Mouse (Mus musculus): ENCODE measurements around the gene Cd55.
"Not testable (repeated sequence)": the region's sequence is repeated elsewhere in the genome, so short reads cannot be mapped to it uniquely, and the experiment has no call there.

Gene Cd55

DNA sequence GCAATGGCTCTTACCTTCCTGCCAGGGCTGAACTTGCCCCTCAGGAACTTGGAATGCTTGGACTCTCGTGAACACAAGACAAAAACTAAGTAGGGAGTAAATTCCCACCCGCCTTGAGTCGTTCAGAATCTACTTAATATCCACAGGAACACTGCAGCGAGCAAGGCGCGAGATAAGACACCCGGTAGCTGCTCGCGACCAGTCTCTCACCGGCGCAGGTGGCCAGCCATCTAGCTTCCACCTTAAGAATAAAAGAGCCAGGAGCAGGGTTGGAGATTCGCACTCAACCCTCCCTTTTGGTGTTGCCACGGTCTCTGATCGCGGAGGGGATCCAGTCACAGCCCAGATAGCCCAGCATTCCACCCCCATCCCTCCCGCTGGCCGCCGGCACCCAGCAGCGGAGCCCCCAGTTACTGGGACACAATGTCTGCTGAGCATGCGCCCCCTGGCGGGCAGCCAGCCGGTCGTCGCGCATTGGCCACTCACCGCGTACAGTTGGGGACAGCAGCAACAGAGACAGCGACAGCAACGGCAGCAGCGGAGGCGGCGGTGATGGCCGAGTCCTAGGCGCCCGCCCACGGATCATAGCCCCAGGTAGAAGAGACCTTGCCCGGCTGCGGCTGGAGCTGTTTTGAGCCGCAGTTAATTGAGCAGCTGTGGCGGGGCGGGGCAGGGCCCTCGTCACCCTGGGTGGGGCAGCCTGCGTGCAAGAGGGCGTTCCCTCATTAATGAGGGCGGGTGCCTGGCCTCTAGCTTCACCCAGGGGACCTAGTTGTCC is at the start of gene Cd55:
Gene Cd55, minus strand, starts transcription at position 661 of the 778 bp plus-strand sequence.
- peak; percentile 93 for DNase-seq

DNA sequence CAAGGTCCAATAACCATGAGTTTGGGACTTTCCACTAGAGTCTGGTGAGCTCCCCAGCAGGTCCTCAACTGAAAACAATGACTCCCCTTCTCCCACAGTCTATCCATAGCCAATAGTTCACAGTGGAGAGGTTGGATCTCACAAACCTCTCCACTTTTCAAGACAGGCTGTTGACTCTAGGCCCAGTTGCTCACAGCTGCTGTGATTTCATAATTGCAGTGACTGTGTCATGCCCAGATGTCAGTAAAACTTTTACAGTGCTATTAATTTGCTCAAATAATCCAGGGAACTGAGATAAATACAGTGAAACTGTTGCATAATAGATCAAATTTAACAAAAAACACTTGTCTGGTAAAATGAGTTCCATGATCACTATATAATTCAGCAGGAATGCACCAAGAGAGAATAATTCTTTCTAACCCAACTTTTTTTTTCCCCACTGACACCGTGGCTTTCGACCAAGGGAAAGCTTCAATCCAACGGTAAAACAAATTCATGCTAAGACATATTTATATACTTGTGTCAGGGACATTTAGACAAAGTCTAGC is 49.4 kb upstream of the Cd55 start:
- DNase-seq = no peak

DNA sequence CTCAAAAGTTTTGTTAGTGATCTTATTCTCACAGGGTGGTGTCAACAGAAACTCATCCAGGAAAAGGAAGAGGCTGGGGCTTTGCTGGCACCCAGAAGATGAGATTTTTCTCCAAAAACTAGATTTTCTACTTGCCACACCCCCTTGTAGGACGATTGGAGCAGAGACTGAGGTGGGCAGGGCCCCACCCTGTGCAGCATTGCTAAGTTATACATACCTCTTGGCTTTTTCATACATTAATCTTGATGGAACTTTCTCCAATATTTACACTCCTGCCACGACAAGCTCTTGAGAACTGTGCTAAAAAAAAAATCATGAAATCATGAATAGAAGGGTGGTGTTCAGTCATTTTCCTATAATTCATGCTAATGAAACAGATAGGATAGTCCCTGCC is 46.4 kb upstream of the Cd55 start:
- DNase-seq = no peak

DNA sequence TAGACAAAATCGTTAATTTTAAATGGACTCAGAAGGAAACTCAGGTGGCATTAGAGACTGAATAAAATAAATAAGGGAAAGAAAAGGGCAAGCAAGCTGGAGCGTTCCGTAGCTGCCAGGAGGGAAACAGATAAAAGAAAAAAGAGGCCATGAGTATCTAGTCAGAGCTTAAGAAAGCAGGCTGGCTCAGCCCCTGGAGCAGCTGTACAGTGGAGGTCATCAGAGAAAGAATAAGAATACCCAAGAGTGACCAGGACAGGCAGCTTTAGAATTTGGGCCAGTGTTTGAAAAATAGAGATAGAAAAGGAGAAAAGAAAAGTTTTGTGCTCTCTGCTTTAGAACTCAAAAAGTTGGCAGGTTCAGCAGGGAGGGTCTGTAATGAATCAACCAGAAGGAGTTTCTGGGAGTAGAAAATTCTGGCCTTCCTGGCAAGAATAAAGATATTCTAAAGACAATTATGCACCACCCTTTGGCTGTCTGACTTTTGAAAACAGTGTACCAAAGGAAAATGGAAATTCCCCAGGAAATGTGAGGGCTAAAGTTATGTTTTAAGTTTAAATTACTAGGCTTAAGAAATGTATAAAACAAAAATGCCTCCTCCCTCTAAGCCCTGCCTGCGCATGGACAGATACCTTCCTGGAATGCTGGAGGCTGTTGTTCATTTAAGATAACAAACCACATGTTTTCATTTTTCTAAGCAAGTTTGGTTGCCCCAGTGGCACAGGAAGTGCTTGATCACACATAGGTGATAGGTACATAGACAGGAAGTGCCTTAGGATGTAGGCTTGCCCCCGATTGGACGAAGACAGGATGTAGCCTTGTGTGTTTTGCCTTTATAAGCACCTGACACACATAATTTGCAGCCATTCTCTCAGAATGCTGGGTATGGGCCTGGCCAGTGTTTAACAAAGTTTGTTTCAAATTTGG is 45.7 kb upstream of the Cd55 start:
- no peak for DNase-seq

DNA sequence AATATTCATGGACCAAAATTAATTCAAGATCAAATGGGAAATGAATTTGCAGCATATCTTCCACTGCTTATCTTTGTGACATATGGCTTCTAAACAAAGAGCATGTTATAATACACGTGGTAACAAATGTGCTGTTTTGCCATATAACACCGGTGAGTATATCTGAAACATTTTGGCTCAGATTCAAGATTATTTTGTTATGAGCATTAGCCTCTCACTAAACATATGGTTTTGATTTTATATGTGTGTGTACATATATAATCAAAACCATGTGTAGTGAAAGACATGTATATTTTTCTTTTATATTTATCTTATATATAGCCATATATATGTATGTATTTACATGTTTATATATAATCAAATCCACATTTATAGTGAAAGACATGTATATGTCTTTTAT is 44.9 kb upstream of the Cd55 start:
- DNase-seq = no peak

DNA sequence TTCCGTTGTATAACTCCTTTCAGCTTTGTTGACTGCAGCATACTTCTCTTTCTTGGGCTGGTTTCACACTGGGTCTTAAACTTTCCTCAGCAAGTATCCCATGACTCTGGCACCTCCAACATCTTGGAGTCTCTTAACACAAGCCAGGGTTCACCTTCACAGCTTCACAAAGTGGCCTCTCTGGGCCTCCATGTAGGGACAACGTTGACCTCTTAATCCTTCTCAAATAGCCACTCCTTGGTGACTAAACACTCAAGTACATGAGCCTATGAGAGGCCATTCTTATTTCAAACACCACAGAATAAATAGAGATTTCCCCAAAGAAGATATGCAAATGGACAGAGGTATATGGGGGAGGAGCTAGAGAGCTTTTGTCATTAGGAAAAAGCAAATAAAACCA is 37.4 kb upstream of the Cd55 start:
- no peak for DNase-seq

DNA sequence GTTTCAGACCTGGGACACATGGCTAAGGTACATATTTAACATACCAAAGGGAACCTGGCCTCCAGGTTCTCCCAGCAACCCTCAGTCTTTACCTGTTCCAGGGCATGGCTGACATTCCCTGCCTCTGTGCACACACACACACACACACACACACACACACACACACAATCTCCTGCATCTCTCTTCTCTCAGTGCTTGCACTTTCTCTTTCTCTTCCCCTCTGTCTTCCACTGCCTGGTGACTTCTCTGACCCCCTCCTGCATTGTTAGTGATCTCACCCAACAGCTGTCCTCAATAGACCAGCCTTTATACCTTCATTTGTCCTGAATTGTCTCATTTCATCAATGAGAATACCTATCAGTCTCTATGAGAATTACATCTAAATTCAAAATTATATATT is 35.8 kb upstream of the Cd55 start:
- no peak for DNase-seq

DNA sequence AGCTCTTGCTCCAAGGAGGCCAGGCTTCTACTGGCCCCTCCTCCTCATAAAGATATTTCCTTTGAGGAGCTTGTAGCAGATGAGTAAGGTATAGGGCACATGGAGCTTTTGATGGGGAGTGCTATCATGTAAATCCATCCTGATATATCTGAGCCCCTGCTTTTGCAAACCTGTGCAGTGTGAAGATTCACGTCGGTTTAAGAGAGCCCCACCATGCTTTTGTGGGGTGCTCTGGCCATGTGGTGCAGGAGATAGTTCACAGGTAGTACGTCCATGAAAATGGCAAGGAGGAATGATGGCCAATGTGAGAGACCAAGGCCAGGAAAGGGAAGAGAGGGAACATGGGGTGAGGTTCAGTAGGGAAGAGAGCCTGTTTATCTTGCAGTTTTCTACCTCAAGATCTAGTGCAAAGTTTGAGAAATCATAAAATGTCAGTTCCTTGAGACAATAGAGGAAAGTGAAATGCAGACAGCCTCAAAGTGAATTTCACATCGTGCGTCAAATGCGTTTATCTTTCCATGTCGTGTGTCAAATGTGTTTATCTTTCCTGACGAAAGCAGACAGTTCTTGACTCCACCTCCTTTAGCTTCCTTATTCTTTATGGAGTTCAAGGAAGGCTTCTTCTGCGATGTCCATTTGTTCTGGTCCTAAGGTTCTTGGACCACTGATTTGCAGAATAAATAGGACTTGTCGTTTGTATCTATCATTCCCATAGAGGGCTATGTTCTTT is 24.4 kb upstream of the Cd55 start:
- DNase-seq = no peak

DNA sequence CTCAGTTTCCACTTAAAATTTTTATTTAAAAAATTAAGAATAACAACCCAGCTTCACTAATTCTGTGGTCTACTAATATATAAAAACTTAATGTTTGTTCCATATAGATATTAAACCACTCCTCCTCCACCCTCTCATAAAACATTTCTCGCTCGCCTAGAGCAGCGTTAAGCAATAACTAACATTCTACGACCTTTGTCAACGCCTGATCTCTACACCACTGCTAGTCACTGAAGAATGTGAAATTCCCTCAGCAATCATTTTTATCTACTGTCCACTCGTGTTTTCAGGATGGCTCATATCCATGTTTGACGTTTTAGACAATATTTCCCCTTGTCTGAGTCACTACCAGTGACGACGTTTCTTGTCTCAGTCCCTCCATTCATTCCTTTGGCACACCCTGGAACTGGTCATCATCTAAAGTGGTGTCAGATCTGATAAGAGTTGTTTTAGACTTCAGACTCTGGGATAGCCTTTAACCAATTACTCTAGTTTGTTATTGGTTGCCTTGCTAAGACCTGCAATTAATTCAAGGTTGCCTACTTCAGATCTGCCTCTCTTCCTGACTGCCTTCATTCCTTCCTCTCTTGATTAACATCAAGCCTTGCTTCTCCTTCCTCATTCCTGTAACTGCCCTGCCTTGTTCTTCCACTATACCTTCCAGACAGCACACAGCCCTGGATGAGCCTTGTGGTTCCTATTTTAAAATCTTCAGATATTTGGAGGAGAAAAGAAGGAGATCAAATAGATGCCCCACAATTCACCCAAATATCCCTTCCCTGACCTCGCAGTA is 23.5 kb upstream of the Cd55 start:
- DNase-seq = no peak

DNA sequence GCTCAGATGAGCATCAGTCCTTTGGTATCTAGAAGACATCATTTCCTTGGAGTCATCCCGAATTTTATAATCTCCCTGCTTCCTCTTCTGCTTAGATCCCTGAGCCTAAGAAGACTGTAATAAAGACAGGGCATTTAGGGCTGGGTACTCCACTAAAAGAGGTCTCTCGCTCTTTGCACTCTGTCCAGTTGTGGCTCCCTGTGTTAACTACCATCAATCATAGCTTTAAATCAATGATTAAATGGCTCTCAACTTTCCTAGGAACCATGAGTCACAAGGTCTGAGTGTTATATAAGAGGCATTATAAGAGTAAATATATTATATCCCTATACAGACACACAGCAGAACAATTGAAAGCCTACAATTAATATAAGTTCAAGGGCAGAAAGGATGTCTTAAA is 22.8 kb upstream of the Cd55 start:
- no peak for DNase-seq

DNA sequence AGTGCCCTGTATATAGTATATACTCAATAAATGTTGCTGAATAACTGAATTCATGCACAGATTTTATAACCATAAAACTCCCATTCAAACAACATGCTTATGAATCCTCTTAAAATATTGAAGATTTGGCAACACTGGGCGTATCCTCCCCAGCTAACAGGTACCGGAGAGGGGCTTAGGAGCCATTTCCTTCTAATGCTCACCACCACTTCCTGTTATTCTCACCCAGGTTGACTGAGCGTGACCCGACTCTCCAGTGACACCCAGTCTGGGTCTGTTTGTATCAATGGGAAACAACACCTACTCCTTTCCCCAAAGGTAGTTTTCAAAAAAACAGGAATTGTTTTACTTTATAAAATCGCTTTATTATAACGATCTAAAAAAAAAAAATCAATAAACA is 12.4 kb upstream of the Cd55 start:
- DNase-seq = no peak

DNA sequence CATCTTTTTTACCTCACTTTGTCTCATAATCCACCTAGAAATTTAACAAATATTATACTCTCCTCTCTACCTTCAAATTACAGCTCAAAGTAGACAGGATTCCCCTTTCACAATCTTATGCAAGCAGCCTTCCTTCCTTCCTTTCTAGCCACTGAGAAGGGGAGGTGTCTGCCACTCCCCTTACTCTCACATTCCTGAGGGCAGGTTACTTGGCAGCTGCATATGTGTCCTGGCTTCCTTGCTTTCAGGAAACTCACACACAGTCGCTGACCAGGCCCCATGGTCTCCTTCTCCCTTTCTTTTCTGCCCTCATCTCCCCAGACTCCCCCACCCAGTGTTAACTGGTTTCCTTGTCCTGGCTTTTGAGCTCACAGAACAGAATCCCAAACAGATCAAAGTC is 11.7 kb upstream of the Cd55 start:
- no peak for DNase-seq

DNA sequence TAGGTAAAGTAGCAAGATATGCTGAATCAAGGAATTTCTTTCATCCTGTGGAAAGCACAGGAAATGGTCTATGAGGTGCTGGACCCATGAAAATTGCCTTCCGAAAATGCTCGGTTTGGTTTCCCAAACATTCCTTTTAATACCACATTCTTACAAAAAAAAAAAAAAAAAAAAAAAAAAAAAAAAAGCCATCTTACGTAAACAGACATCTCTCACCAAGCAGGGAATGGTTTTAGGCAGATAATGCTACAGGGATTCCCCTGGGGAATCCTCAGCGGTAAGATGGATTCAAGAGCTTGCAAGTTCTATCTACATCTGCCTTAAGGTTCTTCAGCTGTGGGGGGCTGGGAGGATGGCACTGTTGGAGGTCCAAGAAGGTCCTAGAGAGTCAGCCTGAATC is 7.5 kb upstream of the Cd55 start:
- no peak for DNase-seq

DNA sequence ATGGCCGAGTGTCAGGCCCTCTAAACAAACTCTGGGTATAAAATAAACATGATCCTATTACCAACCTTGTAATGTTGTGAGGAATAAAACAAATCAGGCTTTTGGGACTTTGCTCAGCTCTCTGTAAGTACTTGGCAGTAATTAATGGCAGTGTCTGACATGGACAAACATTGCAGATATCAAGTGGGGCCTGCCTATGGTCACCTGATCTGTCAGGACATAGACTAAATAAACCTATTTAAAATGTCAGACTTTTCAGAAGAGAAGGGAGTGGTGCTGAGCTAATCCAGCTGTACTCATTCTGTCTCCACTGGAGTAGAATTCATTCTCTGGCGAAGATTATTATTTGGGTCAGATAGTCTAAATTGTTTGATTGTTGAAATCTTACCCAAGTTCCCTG is 4.9 kb upstream of the Cd55 start:
- DNase-seq = no peak

DNA sequence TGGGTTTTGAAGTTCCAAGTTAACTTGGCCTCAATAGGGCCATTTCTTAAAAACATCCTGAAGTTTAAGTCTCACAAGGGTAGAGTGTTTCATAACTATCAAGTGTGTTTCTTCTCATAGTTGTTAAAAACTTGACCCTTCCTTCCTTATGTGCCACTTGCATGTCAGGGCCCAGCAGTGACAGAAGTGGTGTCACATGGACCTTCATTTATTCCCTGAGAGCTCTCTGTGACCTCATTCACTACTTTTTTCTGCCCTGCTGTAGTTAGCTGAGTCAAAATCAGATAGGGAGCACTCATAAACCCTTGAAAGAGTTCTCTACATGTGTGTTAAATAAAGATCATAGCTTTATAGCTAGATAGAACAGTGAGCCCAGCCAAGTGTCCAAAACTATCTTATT is 1.6 kb upstream of the Cd55 start:
- no peak for DNase-seq

DNA sequence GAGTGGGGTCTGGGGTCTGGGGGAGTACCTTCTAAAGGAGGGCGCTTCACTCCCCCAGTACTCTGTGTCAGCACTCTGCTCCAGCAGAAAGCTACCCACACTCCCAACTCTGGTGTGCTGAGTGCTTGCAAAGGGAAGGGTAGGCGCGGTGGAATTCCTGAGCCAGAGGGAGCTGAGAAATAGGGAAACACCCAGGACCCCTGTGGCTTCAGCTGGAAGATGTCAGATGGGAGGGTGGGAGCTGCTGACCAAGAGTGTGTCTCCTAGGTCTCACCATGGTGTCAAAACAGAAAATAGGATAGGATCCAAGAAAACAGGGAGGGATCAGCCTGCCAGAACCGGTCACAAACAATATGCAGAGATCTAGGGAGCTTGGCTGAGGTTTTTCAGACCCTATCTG is 323 bp upstream of the Cd55 start:
- no peak for DNase-seq

DNA sequence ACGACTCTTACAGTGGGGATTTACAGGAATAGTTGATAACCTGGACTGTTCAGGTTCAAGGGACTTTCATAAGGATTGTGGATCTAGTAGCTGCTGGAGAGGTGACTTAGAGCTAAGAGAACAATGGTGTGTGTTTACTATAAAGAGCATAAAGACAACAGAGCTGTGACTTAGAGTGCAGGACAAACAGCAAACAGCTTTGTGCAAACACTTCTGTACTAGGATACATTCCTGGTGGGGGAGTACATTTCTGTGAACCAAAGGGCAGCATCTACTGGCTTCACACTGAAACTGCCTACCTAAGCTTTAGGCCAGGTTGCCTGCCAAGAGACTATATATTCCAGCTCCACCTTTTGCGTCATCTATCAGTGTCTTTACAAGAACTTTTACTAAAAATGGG is 7.4 kb downstream of the Cd55 start:
- no peak for DNase-seq

DNA sequence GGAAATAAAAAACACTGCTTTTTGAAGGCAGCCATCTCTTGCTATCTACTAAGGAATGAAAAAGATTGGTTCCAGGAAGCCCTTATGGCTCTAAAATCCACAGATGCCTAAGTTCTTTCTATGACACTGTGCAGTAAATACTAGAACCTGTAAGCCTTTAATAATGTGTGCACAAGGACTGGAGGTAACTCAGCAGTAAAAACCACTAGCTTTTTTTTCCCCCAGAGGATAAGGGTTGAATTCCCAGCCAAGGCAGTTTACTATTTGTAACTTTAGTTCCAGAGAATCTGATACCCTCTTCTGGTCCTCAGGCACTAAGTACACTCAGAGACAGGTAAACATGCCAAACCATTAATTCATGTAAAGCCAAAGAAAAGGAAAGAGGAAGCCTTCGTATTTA is 19.6 kb downstream of the Cd55 start:
- DNase-seq = not testable (repeated sequence)

DNA sequence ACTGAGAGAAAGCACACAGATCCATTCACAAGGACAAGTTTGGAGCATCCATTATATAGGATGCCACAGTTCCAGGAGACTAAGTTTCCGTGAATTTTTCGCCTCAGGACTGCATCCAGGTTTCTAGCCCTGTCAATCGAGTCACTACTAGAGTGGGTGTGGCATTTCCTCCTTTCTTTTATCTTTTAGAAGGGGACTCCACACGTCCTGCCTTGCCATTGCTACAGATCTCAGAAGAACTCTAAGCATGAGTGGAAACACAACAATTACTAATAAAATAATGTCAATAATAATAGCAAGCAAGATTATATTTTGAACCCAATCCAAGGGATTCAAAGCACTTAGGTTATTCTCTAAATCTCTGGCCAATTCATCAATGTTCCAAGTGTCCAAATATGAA is 31.6 kb downstream of the Cd55 start:
- no peak for DNase-seq

DNA sequence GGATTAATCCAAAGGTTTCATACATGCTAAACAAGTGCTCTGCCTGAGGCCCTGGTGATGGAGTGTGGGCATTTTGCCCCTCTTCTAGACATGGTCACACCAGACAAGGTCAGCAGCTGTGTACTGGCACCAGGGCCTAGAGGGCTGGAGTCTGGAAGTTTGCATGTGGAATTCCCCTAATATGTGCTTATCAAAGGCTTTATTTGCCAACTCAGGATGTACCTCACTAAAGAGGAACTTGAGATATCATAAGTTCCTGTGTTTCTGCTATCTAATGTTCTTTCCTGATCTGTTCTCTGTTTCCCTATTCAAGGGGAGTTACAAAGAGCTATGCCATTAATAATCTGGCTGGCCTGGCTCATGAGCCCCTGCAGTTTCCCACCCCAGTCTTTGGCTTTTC is 33.9 kb downstream of the Cd55 start:
- not testable (repeated sequence) for DNase-seq

DNA sequence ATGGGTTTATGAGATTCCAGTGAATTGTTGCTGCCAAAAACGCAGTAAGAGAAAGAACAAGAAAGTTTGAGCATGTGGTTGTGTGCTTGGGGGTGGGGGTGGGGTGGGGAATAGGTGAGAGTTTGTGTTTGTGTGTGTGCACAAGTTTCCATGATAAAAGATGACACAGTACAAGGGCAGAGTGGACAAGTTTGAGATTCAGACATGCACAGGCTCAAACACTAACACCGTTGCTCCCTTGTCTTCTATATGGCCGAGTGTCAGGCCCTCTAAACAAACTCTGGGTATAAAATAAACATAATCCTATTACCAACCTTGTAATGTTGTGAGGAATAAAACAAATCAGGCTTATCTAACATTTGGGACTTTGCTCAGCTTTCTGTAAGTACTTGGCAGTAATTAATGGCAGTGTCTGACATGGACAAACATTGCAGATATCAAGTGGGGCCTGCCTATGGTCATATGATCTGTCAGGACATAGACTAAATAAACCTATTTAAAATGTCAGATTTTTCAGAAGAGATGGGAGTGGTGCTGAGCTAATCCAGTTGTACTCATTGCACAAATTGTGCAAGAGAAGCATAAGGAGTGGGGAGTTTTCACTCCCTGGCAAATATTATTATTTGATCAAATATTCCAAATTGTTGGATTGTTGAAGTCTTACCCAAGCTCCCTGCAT is 35.2 kb downstream of the Cd55 start:
- DNase-seq = not testable (repeated sequence)

DNA sequence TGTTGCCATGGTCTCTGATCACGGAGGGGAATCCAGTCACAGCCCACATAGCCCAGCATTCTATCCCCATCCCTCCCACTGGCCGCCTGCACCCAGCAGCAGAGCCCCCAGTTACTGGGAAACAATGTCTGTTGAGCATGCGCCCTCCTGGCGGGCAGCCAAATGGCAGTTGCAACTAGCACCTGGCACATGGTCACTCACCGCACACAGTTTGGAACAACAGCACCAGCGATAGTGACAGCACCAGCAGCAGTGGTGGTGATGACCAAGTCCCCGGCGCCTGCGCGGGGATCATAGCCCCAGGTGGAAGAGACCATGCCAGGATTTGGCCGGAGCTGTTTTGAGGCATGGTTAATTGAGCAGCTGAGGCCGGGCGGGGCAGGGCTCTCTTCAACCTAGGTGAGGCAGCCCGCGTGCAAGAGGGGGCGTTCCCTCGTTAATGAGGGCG is 39.9 kb downstream of the Cd55 start, which contains the start of gene Cd55b:
Gene Cd55b, minus strand, starts transcription at position 346 of the 448 bp plus-strand sequence.
- DNase-seq = peak; percentile 59

All from retina, postnatal 1 day (tissue).